Mouse (Mus musculus) cerebellum, postnatal 36 days (tissue): ENCODE results near the gene Git2.

Source experiments
- DNase-seq, 2 experiments: peaks; one replicate each; pipeline ENCODE4 v3.0.0; 2021 to 2022; ENCODE audit warnings: mixed read lengths in 2 of 2

Git2 gene

GRCm38 (mm10) chr5:114680676-114681285 is 94.5 kb downstream of the Git2 start:
- no peak for DNase-seq

GRCm38 (mm10) chr5:114679841-114680591 is 95.3 kb downstream of the Git2 start:
- no peak for DNase-seq
